Mouse (Mus musculus): ENCODE measurements around the gene Frmd4a.

Frmd4a gene

GRCm38 (mm10) chr2:4142221-4142950 is 124.9 kb downstream of the Frmd4a start:
- no peak for DNase-seq

- DNase-seq, result no peak
Measured at GRCm38 (mm10) chr2:4144424-4144823, 126.9 kb downstream of the Frmd4a start.

DNA sequence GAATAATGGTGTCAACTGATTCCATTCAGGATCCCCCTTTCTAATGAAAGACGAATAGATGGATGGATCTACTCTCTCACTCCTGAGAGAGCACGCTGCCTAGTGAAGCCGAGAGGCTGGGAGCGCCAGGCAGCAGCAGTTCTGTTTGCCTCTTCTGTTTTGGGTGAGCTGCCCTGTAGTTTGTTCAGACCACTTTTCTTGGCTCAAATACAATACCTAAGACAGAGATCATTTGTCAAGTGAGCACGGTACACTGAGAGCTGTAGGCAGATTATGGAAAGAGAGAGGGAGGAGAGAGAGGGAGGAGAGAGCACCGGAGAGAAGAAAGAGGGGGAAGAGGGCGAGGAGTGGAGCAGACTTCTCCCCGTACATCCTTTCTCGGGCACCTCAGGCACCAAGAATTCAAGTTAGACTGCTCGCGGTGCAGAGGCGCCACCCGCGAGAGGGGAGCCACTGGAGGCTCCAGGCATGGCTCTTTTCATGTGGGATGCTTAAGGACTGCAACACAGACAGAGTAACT is 135.1 kb downstream of the Frmd4a start:
- no peak for DNase-seq

DNA sequence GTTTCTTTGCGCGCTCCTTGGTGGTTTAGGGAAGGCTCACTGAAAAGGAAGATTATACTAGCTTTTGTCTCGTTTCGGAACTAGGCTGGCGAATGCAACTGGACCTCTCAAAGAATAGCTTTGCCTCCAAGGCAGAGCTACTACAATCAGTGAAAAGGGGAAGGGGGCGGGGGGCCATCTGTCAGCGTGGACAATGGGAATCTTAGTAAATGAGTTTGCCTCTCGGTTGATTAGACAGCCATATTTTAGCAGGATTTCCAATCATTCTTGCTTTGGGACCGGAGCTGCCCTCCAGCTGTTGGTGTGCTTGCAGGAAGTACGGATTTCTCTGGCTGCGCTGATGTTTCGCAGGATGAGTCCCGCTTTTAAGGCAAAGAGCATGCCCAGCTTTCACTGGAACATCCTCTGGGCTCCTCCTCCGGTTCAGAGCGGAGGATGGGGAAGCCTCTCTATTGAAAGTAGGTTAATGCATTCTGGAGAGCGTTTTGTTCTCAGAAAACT is 135.7 kb downstream of the Frmd4a start:
- DNase-seq, result peak; percentile 25

GRCm38 (mm10) chr2:4154036-4154653 is 136.6 kb downstream of the Frmd4a start:
- DNase-seq, result no peak

GRCm38 (mm10) chr2:4154654-4155047 is 137.1 kb downstream of the Frmd4a start:
- no peak for DNase-seq

GRCm38 (mm10) chr2:4155406-4155805 is 137.9 kb downstream of the Frmd4a start:
- DNase-seq, result no peak

- no peak for DNase-seq
Measured at GRCm38 (mm10) chr2:4156511-4156910, 139.0 kb downstream of the Frmd4a start.

- no peak for DNase-seq
Measured at GRCm38 (mm10) chr2:4157396-4157795, 139.9 kb downstream of the Frmd4a start.

DNA sequence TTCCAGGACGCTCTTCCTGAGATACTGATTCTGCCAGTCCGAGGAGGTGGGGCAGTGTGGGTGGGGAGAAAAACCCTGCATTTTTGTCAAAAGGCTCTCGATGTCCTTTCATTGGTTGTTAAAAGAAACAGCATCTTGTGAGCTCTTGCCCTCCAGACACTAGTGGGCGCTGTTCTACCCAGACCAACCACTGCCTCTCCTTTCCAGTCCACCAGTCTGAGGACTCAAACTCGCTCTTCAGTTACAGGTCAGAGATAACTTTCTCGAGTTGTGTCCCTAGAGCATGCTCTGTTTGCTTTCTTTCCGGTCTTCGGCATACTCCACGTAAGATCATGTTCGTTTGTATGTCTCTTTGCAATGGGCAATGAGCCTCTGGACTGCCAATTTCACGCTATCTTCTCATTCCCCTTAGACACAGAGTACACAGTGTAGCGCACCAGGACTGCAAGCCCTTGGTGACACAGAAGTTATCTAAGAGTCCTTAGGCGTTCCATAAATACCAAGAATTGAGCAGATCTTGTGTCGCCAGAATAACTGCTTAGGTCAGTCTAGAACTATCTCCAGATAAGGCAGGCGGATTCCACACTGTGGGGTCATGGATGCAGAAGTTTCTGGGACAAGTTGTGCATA is 142.2 kb downstream of the Frmd4a start:
- no peak for DNase-seq

- no peak for DNase-seq
Measured at GRCm38 (mm10) chr2:4166191-4166590, 148.7 kb downstream of the Frmd4a start.

DNA sequence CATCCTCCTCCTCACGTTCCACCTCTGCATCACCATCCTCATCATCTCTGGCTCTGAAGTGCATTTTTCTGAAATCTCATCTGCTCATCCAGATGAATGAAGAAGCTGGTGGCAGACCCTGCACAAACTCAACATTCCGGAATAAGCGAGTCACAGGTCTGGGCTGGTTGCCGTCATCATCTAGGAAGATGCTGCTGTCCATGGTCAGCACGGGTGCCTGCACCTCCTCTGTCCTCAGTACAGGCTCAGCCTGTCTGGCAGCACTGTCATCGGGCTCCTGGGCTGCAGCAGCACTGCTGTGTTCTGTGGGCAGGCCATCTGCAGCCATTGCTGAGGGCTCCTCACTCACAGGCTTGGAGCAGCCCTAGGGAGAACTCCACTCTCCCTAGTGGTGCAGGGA is 149.6 kb downstream of the Frmd4a start:
- DNase-seq, result no peak

DNA sequence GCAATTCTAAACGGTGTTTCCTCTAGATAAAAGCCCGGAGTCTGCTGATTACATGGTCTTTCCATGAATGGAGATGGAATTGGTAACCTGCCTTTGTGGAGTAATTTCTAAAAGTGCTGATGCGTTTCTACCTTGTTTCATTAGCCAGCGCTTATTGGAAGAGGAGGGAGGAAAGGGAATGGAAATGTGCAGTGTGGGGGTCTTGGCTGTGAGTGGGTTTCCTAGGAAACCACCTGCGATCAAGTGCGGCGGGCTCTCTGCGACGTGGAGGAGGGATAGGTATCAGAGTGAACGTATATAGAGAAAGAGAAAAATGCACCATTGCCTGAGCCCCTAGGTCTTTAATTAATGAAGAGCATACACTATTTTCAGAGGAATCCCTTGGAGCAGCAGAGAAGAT is 152.2 kb downstream of the Frmd4a start:
- DNase-seq, result no peak

DNA sequence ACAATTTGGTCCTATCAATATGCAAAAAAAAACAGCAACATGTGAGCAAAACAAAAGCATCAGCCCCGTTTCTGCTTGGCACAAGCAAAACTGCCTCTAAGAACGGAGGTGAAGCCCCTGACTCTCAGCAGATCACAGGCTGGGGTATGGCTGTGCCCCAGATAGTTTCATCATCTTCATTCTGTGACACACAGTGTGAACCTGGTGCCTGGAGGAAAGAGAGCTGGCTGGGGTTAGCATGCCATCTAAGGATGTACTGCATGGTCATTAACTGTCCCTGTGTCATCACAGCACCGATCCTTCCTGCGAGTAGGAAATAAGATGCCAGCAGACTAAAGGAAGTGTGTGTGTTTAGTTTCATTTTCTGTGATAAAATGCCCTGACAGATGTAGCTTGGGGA is 152.7 kb downstream of the Frmd4a start:
- no peak for DNase-seq

DNA sequence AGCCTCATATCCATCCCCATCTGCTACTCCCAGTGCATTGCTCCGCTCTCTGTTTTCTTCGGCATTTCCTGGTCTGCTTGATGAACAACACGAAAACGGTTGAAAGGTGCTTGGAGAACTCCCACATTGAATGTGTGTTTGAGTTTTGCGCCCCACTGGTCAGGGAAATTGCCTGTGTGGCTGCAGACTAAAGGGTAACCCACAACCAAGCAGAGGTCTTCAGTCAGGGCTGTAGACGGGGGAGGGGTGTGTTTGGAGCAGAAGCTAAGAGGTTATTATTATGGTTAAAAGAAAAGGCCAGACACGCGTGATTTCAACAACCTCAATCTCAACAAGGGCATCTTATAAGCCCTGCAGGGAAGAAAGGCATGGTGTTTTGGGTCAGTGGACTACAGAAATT is 167.5 kb downstream of the Frmd4a start:
- no peak for DNase-seq

DNA sequence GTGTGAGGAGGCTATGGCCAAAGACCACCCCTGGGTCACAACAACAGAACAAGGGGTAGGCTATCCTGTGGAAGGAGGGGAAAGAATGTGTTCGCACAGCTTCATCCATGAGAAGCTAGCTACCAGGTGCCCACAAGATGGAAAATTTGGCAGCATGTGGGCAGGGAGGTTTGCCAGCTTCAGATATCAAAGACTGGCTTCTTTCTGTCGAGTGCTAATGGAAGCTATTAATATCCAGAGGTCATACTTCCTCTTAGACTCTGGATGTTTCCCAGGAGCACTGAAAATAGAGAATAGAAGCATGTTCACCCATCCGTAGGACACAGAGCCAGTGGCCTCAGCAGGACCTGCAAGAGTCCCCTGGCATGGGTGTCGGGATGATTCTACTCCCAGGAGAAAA is 170.0 kb downstream of the Frmd4a start:
- no peak for DNase-seq

- DNase-seq, result no peak
Measured at GRCm38 (mm10) chr2:4188303-4188702, 170.8 kb downstream of the Frmd4a start.

DNA sequence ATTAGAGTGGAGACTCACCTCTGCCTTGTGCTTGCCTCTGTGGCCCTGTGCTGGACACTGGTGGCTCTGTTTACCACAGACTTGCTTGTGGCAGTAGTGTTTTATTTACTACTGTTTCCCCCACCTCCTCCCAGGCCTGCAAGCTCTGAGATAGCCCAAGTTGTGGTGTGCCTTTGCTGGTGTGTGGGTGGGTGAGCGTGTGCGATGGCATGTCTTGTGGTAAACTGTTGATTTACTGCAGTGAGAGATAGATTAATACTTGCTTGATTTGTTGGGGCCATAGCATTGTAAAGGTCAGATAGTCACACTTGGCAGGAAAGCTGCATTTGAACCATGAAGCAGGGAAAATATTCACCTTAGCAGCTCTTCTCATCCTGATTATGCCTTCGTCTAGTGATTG is 172.8 kb downstream of the Frmd4a start:
- DNase-seq, result no peak

GRCm38 (mm10) chr2:4190995-4191394 is 173.5 kb downstream of the Frmd4a start:
- no peak for DNase-seq

- no peak for DNase-seq
Measured at GRCm38 (mm10) chr2:4193206-4193605, 175.7 kb downstream of the Frmd4a start.

DNA sequence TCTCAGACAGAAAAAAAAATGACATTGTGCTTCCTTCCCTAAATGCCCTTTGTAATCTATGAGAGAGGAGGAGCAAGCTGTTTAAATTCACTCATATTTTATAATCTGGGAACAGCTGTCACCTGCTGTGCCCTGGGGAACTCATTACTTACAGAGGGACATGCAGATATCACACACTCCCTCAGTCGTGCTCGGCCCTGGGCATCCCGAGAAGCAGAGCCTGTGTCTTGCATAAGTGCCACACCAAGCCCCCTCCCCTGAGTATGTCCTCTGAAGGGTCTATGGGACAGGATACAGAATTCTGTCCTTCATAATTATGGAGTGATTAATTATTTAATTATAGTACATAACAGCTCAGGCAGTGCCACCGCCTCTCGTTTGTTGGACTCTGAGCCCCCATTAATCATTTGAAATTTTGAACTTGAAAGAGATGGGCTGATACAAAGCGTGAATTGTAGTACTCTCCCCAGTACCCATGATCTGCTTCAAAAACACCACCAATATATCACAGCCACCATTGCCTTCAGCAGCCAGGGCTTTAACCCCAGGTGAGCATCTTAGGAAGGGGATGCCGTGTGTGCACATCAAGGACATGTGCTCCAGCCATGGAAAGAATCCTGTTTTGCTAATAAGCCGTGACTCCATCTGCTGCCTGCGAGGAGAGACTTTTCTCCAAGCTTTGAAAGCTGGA is 177.0 kb downstream of the Frmd4a start:
- DNase-seq, result no peak

- DNase-seq, result no peak
Measured at GRCm38 (mm10) chr2:4196041-4196440, 178.5 kb downstream of the Frmd4a start.

GRCm38 (mm10) chr2:4209234-4209633 is 191.7 kb downstream of the Frmd4a start:
- no peak for DNase-seq
